Mouse (Mus musculus): ENCODE results near the gene Lbp.

The Lbp gene

GRCm38 (mm10) chr2:158305948-158306695 is at the start of gene Lbp:
Gene Lbp, plus strand, starts transcription at chr2:158306493.
- 67% methylated on average over 13 of the region's 13 CpGs for WGBS

GRCm38 (mm10) chr2:158256894-158257293 is 49.4 kb upstream of the Lbp start:
- WGBS, result 31% methylated on average over 5 of the region's 5 CpGs

DNA sequence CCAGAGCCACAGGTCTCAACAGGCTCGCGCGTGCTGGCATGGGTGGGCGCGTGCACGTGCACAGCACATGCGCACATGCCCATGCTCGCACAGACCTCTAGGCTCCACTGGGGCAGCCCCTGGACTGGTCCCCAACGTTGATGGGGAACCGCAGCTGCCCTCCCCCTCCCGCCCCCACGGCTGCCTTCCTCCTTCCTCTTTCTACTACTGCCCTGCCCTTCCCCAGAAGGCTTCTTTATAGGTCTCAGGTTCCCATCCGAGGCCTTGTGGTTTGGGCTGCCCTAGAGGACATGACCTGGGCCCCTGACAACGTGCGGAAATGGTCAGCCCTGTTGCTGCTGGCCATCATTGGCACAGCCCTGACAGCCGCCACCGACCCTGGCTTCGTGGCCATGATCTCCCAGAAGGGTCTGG is 48.3 kb upstream of the Lbp start, which contains the start of gene Bpi:
Gene Bpi, plus strand, starts transcription at position 90 of the 414 bp plus-strand sequence.
- WGBS, result 71% methylated on average over 18 of the region's 18 CpGs

GRCm38 (mm10) chr2:158258781-158259180 is 47.5 kb upstream of the Lbp start:
- WGBS, result 30% methylated on average over 12 of the region's 12 CpGs

- 74% methylated on average over 8 of the region's 8 CpGs for WGBS
Measured at GRCm38 (mm10) chr2:158259498-158259897, 46.8 kb upstream of the Lbp start.

- 67% methylated on average over 3 of the region's 3 CpGs for WGBS
Measured at GRCm38 (mm10) chr2:158264877-158265276, 41.4 kb upstream of the Lbp start.

DNA sequence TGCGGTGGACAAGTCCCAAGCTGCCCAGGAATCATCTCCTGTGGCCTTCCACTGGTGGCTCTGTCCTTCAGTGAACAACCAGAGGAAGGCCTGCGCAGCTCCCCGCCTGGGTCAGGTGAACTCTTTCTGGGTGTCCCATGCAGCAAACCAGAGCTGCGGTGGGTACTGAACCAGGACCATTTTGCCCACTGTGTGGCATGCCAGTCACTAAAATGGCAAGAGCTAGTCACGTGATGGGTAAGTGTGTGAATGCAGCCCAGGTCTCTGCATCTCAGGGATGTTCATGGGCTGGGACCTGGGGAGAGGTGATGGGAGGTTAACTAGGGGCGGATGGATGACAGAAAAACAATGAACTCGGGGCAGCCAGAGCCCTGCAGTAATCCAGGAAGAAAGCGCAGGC is 36.3 kb upstream of the Lbp start:
- 90% methylated on average over 8 of the region's 8 CpGs for WGBS

GRCm38 (mm10) chr2:158273646-158274045 is 32.6 kb upstream of the Lbp start:
- WGBS, result 48% methylated on average over 2 of the region's 2 CpGs

DNA sequence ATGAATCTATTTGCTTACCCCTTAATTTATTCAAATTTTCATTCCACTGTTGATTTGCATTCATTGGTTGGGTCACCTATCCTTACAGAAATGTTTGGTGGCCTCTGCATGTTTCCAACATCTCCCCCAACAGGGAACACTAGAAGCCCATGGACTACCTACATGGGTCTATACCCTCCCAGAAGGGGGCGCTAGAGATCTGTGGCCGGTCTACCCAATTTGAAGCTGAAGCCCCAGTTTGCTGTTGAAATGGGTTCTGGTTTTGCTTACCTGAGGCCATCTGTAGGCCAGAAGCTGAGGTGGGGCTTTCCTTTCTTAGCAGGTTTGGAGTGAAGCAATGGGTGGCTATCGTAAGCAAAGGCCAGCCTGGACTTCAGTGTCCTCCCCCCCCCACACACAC is 30.9 kb upstream of the Lbp start:
- WGBS, result 94% methylated on average over 3 of the region's 3 CpGs

DNA sequence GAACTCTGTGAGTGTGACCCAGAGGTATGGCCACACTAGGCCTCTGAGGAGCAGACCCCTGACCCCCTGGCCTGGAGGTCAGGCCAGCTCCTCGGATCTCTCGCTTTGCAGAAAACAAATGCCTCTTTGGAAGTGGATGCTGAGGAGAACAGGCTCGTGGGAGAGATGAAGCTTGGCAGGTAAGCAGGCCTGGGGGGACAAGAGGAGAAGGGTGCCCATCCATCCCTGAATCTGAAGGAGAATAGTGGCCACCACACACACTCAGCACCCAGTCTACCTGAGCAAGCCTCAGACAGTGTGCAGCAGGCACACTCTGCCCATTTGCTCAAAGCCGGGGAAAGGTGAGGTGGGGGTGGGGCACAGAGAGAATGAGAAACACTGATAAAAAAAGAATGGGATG is 30.5 kb upstream of the Lbp start:
- 90% methylated on average over 4 of the region's 4 CpGs for WGBS

DNA sequence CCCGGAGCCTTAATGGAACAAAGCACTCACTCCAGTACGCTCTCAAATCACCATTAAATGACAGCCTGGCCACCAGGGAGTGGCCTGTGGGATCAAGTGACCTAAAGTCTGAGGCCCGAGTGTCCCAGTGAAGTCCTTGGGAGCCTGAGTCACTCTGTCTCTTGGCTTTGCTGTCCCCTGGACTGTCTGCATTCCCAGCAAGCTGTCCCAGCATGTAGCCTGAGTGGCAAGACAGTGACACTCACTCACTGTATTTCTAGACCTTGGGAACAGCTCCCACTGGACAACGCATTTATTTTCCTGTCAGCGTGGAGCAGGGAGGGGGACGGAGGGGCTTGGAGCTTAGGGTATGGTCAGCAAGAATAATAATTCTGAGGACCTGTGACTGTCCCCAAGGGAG is 29.8 kb upstream of the Lbp start:
- WGBS, result 83% methylated on average over 6 of the region's 6 CpGs

- WGBS, result 86% methylated on average over 4 of the region's 4 CpGs
Measured at GRCm38 (mm10) chr2:158276878-158277277, 29.4 kb upstream of the Lbp start.

GRCm38 (mm10) chr2:158279656-158280055 is 26.6 kb upstream of the Lbp start:
- WGBS, result 97% methylated on average over 4 of the region's 4 CpGs

DNA sequence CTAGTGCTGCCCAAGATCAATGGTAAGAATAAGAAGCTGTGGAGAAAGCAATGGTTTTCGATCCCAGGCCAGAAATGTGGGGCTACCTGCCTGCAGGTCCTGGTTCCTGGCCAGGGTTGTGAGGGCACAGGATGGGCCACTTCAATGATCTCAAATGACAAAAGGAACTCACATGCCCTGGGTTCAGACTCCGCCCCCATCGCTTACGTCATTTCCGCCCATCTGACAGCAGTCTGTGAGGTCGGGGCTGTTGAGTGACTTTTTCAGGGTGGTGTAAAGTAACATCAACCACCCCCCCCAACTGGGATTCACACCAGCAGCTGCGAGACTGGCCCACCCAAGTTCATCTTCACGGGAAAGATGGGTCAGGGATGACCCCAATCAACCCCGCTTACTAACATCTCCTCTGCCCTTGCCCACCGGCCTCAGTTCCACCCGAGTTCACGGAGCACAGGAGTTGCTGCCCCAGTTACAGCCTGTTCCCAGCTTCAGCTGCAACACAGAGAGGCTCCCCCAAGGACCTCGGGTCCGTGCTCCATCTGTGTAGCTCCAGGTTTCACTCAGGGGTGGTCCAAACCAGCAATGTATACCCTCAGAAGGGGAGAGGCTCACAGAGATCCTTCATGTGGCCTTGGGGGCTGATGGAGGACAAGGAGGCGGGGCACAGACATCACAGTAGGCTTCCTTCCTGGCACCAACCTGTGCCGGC is 24.6 kb upstream of the Lbp start:
- WGBS, result 82% methylated on average over 16 of the region's 16 CpGs

DNA sequence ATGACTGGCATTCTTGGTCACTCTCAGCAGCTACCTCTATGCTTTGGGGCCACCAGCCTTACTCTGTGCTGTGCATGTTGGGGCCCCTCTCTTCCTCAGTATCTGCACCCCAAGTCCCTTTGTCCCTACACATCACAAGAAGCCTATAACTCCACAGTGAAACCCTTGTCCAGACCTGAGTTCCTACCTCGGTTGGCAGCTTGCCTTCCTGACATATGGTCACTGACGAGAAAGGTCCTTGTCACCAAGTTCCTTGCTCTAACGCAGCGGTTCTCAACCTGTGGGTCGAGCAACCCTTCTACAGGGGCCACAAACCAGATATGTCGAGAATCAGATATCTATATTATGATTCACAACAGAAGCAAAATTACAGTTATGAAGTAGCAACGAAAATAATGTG is 23.2 kb upstream of the Lbp start:
- WGBS, result 85% methylated on average over 7 of the region's 7 CpGs

DNA sequence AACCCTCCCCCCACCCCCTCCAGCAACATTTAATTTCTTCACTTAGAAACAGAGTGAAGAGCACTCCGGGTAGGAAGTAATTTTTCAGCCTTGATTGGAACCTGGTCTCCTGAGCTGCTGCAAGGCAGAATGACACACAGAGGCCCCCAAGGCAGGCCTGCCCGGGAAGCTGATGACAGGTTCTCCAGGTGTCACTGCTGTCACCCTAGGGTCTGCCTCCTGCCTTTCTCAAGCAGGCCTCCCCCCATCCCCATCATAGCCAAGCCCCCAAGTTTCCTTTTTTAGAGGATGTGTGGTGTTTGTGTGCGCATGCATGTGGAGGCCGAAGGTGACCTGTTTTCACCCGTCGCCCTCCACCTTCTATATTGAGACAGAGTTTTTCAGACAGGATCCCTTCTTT is 22.5 kb upstream of the Lbp start:
- 93% methylated on average over 6 of the region's 6 CpGs for WGBS

GRCm38 (mm10) chr2:158284571-158284970 is 21.7 kb upstream of the Lbp start:
- 40% methylated on average over 11 of the region's 11 CpGs for WGBS

- WGBS, result 54% methylated on average over 6 of the region's 6 CpGs
Measured at GRCm38 (mm10) chr2:158285655-158286054, 20.6 kb upstream of the Lbp start.

DNA sequence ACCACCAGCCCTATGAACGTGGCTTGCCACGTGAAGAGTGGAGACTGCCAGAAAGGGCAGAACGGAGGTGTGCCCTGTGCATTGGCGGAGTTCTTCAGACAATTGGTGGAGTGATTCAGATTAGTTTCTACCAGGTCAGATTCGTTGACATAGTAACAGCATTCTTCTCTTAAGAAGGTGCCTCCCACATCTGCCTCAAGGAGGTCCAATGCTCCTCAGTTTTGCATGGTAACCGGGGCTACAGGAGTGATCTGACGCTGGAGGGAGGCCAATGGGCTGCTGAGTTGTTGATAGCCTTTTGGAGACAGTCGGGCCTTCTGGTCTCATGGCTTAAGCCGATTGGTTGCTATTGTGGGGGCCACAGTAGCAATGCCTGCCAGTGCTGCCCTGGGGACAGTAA is 10.6 kb upstream of the Lbp start:
- 50% methylated on average over 9 of the region's 9 CpGs for WGBS

GRCm38 (mm10) chr2:158299203-158299602 is 7.1 kb upstream of the Lbp start:
- WGBS, result 58% methylated on average over 3 of the region's 3 CpGs

- WGBS, result 57% methylated on average over 4 of the region's 4 CpGs
Measured at GRCm38 (mm10) chr2:158299731-158300130, 6.6 kb upstream of the Lbp start.

- WGBS, result 85% methylated on average over 3 of the region's 3 CpGs
Measured at GRCm38 (mm10) chr2:158302807-158303206, 3.5 kb upstream of the Lbp start.

GRCm38 (mm10) chr2:158306696-158307049 is 380 bp downstream of the Lbp start:
- WGBS, result 64% methylated on average over 6 of the region's 6 CpGs
